Mouse (Mus musculus): ENCODE measurements at regions not wholly inside any gene's neighbourhood (a gene's known extent, or its start where the extent isn't known, plus 50 kb on each side); places are given as distances from the start of the nearest gene placed in this dataset.

GRCm38 (mm10) chr5:147794711-147795532 lies 65.3 kb upstream of the Pomp start:
- DNase-seq: peak; percentile 41 to 49
- intact Hi-C loops (cut with DNase I): no loop called here

DNA sequence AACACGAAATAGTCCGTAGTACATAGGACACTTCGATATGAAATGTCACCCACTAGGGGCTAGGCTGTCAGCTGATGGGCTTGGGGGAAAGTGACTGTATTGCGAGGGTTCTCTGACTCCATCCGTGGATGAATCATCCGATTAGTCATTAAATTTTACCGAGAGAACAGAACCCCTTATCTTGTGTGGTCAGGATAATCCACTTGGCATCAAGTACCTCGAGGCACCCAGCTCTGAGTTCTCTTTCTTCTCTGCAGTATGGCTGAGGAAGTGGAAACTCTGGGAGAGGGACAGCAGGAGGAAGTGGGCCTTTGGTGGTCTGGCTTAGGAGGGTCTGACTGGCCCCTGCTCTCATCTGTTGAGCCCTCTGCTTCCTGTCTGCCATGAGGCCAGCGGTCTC lies 67.2 kb upstream of the Pomp start:
- DNase-seq: no peak
- intact Hi-C loops (cut with DNase I): no loop called here

DNA sequence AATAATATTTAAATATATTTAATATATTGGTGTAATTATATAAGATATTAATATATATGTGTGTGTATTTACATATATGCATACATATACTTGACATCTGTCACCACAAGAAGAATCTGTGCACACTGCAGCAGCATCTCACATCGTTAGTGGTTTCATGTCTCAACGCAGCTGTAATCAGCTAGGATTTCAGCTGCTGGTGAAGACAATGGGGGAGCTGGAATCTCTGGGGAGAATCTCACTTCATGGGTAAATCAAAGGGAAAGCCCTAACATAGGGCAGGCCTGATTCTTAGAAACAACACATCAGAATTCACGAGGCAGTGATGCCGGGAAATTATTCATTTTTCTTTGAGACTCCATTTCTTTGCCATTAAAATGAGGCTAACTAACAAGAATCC lies 66.8 kb upstream of the Flt1 start:
- no peak for DNase-seq
- intact Hi-C loops (cut with DNase I): no loop called here

DNA sequence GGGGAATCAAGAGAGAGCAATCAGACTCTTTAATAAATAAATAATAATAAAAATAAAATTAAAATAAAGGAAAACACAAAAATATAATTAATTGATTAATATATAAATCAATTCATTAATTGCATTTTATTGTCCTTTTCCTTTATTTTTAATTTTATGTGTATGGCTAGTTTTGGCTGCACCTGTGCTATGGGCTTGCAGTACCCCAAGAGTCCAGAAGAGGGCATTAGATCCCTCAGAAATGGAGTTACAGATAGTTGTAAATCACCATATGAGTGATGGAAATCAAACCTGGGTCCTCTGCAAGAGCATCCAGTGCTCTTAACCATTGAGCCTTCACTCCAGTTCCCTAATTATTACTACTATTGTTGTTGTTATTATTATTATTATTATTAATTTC lies 65.3 kb upstream of the Flt1 start:
- DNase-seq: no peak
- intact Hi-C loops (cut with DNase I): no loop called here

DNA sequence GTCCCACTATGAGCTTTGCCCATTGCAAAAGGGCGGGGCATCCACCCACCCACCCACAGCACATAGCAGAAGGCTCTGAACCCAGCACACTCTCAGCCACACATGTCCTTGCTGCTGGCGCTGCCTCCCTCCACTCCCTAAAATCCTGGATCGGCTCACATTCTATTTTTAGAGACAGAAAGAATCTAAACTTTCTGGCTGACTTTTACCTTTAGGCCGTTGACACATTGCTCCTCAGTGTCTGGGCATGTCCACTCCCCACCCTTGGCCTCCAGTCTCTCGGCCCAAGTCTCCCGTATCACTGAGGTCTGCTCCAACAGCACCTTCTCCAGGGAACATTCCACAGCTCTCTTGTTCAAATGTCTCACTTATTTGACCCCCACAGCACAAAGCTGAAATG lies 62.7 kb upstream of the Flt1 start:
- no peak for DNase-seq
- intact Hi-C loops (cut with DNase I): no loop called here

- no peak for DNase-seq
- intact Hi-C loops (cut with DNase I): no loop called here
Measured at GRCm38 (mm10) chr5:147786857-147787256, 61.0 kb upstream of the Flt1 start.

GRCm38 (mm10) chr5:147784159-147784558 lies 58.3 kb upstream of the Flt1 start:
- no peak for DNase-seq
- intact Hi-C loops (cut with DNase I): no loop called here

- intact Hi-C loops (cut with DNase I): no loop called here
- no peak for DNase-seq
Measured at GRCm38 (mm10) chr5:147783476-147783875, 57.7 kb upstream of the Flt1 start.

- intact Hi-C loops (cut with DNase I): no loop called here
- no peak for DNase-seq
Measured at GRCm38 (mm10) chr5:147782761-147783160, 57.0 kb upstream of the Flt1 start.

DNA sequence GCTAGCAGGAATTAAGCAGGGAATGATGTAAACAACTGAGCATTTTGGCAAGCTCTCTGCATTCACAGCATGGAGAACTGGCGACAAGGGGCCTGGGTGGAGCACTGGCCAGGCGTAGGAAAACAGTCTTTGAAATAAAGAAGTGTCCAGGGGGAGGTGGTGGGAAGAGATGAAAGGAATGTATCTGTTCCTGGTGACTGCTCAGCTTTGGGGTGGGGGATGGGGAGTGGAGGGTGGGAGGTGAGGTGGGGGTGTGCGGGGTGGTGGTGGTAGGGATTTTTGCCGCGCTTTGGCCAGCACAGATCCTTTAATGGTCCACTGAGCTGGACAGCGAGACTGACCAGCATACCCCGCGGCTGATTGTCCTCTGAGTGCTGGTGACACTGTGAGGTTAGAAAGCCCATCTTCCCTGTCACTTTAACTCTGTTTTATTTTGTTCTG lies 56.5 kb upstream of the Flt1 start:
- DNase-seq: no peak
- intact Hi-C loops (cut with DNase I): no loop called here

- DNase-seq: no peak
- intact Hi-C loops (cut with DNase I): no loop called here
Measured at GRCm38 (mm10) chr5:147781215-147781614, 55.4 kb upstream of the Flt1 start.

DNA sequence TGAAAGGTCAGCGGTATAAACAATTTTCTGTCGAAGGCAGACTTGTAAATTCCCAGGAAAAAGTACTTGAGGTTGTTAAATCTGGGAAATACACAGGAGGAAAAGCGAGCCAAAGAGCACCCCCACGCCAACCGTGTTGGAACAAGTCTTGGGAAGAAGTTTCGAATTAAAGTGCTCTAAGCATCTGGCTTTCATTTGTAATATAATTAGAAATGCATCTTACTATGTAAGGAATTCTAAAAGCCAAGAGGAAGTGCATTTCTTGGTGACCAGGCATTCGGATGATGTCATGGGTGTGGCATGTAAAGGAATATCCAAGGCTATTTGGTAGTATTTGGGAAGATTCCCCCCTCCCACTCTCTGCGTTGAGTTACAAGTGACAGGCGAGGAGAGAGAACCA lies 52.7 kb upstream of the Flt1 start:
- intact Hi-C loops (cut with DNase I): no loop called here

More for the DNA sequence above, 52.7 kb upstream of the Flt1 start:
- no peak for DNase-seq

Measured in heart, postnatal 10 days (tissue).